Mouse (Mus musculus) thymus, postnatal 36 days (tissue): ENCODE results near the gene Sept11.

Experiments
- DNase-seq, 2 experiments: peaks; one replicate each; pipeline ENCODE4 v3.0.0; 2022; ENCODE audit warnings: mixed read lengths in 2 of 2

The Sept11 gene

DNA sequence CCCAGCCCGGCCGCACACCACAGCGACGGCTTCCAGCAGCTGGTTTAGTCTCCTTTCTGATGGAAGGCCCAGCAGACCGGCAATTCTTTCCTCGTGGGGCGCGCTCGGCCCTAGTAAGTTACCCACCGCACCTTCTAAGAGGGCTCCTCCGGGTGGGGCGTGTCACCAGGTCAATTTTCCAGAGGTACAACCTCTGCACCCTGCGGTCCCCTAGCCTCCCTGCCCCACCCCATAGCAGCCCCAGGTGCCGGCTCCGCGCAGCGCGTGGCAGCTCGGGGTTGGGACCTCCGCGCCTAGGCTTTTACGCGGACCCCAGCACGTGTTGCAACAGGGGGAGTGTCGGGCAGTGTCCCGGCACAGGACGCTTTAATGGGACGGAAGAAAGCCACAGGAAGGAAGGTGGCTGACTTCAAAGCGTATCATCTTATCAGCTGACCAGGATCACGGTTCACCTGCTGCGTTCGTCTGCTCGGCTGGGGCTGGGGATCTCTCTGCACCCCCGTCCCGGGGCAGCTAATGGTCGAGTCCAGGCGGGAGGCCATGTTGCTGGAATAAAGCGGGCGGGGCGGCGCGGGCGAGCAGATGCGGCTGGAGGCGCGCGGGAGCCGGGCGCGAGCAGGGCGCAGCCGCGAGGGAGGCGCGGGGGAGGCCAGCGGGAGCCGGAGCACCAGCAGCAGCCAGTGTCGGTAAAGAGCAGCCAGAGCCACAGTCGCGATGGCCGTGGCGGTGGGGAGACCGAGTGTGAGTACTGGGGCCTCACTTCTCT, at the start of gene Sept11:
Sept11 (plus strand) TSS at position 581 of the 766 bp plus-strand sequence.
- DNase-seq = peak; percentile 90 to 92

- no peak for DNase-seq
Observed at GRCm38 (mm10) chr5:93043688-93044583, 49.3 kb upstream of the Sept11 start.

DNA sequence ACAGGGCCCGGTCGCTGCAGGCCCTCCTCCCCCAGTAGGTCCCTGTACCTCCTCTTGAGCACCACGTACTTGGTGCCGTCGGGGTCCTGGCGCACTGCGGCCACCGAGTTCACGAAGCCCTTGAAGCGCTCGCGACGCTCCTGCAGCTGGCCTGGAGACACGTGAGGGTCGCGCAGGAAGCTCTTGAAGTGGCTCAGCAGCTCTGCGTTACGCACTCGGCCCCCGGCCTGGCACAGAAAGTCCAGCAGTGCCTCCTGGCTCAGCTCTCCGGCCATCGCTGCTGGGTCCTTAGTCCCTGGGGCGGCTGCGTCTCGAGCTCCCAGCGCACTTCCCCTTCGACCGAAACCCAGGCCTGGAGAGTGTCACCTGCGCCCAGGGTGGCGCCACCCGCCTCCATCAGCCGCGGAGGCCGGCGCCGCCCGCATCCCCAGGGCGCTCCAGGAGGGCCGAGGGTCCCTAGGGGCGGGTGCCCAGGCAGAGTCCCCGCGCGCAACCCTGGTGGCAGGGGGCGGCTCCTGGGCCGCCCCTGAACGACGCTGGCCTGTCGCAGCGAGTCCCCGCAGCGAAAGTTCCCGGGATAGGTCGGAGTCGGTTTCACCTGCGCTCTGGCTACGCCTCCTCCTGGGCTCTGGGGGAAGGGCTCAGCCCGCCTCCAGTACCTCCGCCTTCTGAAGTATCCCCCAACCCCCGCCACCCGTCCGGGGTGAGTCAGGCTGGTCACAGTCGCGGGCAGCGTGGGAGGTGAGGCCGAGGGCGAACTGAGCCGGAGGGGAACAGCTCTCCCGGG, 48.5 kb upstream of the Sept11 start, which contains the start of gene Sowahb:
Sowahb (minus strand) TSS at position 439 of the 787 bp plus-strand sequence.
- peak; percentile 7 for DNase-seq

GRCm38 (mm10) chr5:93045371-93045714, 47.9 kb upstream of the Sept11 start:
- no peak for DNase-seq

DNA sequence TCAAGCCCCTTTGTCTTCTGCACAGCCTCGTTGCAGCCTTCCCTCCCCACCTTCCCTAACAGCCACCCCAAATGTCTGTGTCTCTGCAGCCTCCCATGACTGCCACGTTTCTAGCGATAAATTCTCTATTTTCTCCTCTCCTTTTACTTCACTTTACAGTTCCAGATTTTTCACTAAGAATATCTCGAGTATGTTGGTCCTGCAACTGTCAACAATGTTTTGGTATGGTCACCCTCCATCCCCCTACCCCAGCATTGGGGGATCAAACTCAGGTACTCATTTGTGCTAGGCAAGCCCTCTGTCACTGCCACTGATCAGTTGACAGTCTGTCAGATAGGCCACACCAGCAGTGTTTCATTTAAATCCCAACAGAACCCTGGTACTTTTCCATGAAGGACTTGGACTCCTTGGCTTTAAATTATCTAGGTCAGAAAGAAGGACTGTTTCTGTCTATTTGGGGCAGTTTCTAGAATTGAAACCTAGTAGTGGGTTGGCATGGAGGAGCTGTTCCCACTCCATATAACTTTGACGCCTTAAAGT, 46.9 kb upstream of the Sept11 start:
- DNase-seq = no peak

GRCm38 (mm10) chr5:93048481-93049240, 44.6 kb upstream of the Sept11 start:
- no peak for DNase-seq

DNA sequence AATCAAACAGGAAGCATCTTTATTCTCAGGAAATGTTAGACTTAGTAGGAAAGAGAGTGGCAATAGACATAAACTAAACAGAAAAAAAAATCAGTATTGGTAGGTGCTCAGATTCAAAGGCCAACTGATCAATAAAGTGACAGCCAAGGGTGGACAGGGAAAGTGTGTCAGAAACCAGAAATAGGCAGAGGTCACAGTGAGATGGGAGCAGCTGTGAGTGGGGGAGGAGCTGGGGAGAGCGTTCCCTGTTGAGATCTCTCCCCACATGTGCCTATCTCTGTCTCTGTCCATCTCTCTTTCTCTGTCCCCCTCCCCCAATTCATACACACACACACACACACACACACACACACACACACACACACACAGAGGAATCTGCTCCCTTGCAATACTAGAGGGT, 43.3 kb upstream of the Sept11 start:
- DNase-seq = no peak

DNA sequence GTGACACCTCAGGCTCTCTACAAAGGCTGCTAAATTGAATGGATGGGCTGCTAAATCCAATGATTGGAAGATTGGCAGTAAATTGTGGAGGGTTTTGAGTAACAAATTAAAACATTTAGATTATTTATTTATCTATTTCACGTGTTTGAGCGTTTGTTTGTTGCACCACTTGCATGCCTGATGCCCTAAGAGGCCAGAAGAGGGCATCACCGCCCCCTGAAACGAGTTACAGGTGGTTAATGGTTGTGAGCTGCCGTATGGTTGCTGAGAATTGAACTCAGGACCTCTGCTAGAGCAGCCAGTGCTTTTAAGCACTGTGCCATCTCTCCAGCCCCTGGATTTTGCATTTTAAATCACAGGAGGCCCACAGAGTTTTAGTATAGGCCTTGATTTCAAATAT, 42.2 kb upstream of the Sept11 start:
- DNase-seq = no peak

- no peak for DNase-seq
Observed at GRCm38 (mm10) chr5:93051951-93052350, 41.3 kb upstream of the Sept11 start.

DNA sequence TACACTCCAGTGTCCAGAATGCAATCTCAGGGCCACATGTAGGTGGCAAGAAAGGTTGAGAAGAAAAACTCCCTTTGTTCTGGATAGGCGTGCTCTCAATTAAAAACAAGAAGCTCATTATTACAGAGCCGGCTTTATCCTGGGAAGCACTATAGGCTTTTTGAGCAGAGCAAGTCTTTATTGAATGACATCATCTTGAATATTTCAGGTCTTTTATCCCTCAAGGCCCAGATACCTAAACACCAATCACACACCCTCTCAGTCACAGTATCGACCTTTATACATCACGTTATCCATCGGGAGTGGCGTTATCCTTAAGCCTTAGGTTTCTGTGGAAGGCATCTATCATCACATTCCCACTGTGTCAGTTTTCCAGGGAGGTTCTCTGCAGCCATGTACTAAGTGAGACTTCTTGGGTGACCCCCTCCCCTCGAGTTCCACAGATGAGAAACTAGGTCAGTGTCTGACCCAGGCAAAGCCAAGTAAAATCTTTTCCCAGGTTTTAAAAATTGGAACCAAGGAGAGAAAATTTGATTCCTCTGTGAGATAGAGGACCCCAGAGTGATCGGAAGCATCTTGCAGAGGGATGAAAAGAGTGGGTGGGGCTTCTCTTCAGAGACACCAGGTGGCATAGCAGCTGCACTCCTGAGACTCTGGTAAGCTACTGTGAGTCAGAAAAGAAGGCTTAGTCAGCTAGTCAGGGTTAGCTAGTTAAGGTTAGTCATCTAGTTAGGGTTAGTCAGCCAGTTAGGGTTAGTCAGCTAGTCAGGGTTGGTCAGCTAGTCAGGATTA, 39.4 kb upstream of the Sept11 start:
- no peak for DNase-seq

DNA sequence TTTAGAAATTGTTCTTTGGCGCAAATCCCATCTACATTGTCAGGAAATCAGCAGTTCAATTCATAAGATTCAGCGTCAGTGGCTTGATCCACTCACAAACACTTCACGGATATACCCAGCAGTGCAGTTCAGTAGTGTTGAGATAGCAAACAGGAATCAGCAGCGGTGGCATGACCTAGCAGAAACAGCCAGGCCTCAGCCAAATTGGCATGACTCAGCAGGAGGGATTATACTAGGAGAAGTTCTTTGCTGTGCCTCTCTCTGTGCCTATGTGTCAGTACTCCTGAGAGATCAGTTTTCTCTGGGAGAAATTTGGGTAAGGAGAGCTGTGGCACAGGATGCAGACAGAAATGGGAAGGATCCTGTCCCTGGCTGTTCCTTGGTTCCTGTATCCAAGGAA, 32.4 kb upstream of the Sept11 start:
- DNase-seq = no peak

DNA sequence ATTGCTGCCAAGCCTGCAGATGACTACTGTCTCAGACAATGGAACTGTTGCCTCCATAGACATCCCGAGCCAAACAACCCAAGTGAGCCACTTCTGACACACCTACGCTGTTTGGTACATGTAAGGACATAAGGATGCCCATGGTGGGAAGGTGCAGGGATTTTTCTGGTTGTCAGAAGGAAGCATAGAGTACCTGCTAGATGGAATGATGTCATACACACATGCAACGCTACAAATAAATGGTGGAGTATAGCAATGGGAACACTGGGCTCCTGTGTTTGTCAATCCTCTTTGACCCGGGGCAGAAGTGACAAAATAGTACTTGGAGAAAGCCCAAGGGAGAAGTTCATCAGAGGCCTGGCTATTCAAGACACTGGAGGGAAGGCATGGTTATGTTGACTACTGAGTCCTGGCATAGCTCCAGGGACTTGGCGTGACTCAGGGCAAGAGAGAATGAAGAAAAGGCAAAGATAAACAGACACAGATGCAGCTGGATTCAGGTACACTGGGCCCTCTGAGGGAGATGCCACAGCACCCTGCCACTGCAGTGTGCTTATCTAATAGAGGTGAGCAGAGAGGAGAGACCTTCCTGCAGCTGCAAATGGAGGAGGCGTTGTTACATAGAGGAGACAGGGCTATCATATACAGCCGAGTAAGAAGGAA, 15.4 kb upstream of the Sept11 start:
- DNase-seq = no peak

- DNase-seq = no peak
Observed at GRCm38 (mm10) chr5:93079596-93079995, 13.6 kb upstream of the Sept11 start.

GRCm38 (mm10) chr5:93085015-93085598, 8.1 kb upstream of the Sept11 start:
- no peak for DNase-seq

GRCm38 (mm10) chr5:93085900-93086299, 7.3 kb upstream of the Sept11 start:
- DNase-seq = no peak

GRCm38 (mm10) chr5:93091266-93091665, 2.0 kb upstream of the Sept11 start:
- no peak for DNase-seq

DNA sequence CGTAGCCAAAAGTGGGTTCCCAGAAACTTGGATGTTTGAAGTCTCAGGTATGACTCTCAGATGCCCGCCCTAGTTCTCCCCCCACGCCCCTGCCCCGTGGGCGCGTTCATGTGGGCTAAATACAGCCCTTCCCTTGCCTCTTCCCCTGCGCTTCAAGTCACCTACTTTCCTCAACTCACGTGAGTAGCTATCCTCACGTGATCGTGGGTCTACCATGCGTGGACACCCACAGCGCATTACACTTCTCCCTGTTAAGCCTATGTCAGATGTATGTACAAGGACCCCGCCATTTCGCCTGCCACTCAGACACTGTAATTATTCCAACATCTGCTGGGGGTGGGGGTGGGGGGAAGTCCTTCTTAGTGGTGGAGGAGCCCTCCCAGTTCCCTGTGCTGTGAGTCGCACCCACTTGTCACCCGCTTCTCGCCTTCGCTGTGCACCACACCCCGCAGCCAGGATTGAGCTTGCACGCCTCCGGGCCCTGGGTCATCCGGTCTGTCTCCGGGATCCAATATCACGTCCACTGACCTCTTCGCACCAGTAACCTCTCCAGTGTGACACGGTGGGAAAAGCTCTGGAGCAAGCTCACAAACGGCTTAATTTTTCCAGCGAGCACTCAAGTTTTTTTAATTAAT, 973 bp upstream of the Sept11 start:
- DNase-seq = peak; percentile 31 to 34

GRCm38 (mm10) chr5:93093638-93094527, 646 bp downstream of the Sept11 start:
- peak; percentile 53 to 61 for DNase-seq

DNA sequence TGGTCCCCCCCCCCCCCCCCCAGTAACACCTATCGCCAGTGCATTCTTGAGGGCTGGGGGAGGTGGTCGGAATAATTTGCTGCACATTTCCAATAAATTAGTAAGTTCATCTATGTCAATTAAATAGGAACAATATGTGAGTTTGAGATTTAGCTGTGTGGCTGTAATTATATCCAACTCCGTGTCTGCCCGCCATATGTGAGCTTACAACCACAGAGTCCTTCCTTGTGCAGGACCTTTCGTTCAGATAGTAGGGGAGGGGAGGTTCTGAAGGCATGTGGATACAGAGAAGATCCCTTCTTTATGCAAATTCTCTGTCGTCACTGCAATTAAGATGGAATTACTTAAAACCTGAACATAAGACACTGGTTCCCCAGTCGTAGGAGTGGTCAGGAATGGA, 2.1 kb downstream of the Sept11 start:
- DNase-seq = no peak
